Mouse (Mus musculus) liver, adult 2 months (tissue): Measurements from ENCODE around the gene Gm49396.

Source experiments
- CTCF ChIP-seq: fragments of 200-500 bp; IDR thresholded peaks from 2 replicates; pipeline ENCODE4 v1.5.1; 2011; ENCODE audit warnings: low read depth, low read length, control low read depth
- POLR2A ChIP-seq: fragments of 200-500 bp; IDR thresholded peaks from 2 replicates; pipeline ENCODE4 v1.6.1; 2011; ENCODE audit warnings: low read length, control low read depth; ENCODE audit not compliant: insufficient read depth; ENCODE audit errors: extremely low read depth

DNA sequence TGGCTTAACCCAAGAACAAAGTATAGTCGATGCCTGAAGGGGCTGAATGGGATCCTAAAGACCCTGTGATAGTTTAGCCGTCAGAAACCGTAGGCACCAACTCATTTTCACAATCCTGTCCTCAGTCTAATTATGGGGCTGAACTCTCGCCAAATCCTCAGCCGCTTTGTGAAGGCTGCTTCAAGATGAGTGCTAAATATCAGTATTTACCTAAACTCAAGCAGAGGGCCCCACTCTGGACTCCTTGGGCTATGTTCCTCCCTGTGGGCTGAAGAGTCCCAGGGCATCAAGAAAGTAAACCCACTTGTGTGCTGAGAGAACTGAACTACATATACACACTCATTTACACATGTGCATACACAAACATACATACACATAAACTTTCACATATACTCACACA, 33.7 kb downstream of the Gm49396 start:
- no peak for TF ChIP-seq CTCF
- TF ChIP-seq POLR2A = no peak
